Mouse (Mus musculus) erythroid progenitor cell, adult 5-6 weeks (primary cell): ENCODE measurements around the gene Klc1. TPM values are rescaled to one million over a fixed set of nuclear protein-coding genes. Genes with fewer than 3 reads are reported as not detected.

Experiments used
- ATAC-seq: replicated peaks from 2 replicates; pipeline ENCODE4 v1.8.0; 2016; ENCODE audit warnings: moderate number of reproducible peaks, mild to moderate bottlenecking, moderate TSS enrichment, inconsistent platforms; ENCODE audit not compliant: poor library complexity, low FRiP score, severe bottlenecking
- total RNA-seq, 2 experiments: library from RNA; stranded (forward) in 1 of 2; stranded (reverse) in 1 of 2; fragments of 150-400 nt in 1 of 2; fragments of 186-747, 209-891 nt in 1 of 2; gene quantifications; 2 replicates each; pipeline versions ENCODE4 v1.2.3 to v1.2.4; 2015 to 2017; ENCODE audit warnings: low replicate concordance in 2 of 2

Gene Klc1
- total RNA-seq, 2 experiments from 2014 or later, result 18.0 to 63.6 TPM

- ATAC-seq, result no peak
These were observed 84.8 kb downstream of the Klc1 start for GRCm38 (mm10) chr12:111843470-111843869.

DNA sequence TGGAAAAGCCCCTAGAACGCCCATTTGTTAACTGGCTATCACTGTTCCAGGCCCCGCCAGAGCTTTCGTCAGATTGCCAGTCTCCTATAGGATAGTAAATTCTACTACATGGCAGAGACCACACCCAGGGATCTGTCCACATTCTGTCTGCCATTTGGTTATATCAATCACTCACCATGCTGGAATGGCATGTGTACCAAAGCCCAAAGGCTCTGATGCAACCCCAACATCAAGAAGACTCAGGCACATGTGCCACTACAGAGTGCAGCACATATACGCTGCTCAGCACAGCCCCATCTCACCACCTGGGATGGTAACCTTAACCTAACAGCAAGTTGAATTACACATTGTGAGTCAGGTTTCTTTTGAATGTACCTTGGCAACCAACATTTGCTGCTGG, 87.3 kb downstream of the Klc1 start:
- ATAC-seq, result no peak

- no peak for ATAC-seq
These were observed 88.2 kb downstream of the Klc1 start for GRCm38 (mm10) chr12:111846815-111847214.

GRCm38 (mm10) chr12:111848300-111848798, 89.7 kb downstream of the Klc1 start:
- no peak for ATAC-seq

DNA sequence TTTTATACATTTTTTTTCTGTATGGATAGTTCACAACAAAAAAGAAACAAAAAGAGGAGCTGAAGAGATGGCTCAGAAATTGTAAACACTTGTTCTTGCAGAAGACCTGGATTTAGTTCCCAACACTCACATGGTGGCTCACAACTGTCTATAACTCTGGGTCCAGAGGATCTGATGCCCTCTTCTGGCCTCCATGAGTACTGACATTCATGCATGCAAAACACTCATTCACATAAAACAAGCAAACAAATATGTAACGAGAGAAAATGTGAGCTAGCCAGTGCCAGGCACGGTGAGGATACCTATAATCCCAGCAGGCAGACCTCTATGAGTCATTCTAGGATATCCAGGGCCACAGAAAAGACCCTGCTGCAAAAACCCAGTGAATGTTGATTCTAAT, 92.6 kb downstream of the Klc1 start:
- no peak for ATAC-seq

DNA sequence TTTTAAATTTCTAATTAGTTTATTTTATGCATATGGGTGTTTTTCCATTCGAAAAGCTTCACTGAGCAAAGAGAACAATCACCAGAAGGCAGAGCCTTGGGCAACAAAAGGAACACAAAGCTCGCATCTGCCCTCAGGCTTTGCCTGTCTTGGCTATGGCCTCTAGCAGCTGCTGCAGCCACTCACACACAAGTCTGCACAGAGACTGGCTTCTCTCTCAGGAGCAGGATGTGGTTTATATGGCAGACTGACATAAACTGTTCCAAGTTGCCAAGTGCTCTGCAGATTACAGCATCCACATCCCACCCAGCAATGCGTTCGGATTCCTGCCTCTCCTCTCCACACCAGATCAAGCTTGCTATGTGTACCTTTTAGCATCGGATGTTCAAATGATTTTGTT, 93.1 kb downstream of the Klc1 start:
- no peak for ATAC-seq

DNA sequence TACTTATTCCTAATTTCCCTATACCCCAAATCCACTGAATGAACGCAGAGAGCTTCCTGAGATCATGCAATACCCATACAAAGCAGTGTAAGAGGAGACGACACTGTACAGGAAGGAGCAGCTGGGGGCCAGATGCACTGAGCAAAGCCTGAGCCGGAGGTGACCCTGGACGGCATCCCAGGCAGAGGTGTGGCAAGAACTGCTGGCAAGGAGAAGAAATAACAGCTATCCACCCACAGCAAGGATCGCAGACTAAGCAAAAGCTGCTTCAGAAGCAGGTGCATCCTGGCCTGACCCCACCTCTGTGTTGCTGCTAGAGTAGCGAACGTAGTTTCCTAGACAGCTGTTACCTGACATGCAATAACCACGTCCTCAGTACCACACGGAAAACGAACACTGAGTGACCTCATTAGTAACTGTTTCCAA, 94.4 kb downstream of the Klc1 start:
- ATAC-seq, result no peak

GRCm38 (mm10) chr12:111853546-111853945, 94.9 kb downstream of the Klc1 start:
- ATAC-seq, result no peak

GRCm38 (mm10) chr12:111855448-111855847, 96.8 kb downstream of the Klc1 start:
- no peak for ATAC-seq

Other genes with a start within 250 kb of the Klc1 start
- gene Eif5, start 220.8 kb upstream of the Klc1 start, total RNA-seq (2015; ENCODE audit: low replicate concordance), result 265 and 296 TPM in 2 replicates
- gene Eif5, start 220.8 kb upstream of the Klc1 start, total RNA-seq (2017; ENCODE audit: low replicate concordance), result 240 and 253 TPM in 2 replicates
- gene Mark3, start 184.3 kb upstream of the Klc1 start, total RNA-seq (2015; ENCODE audit: low replicate concordance), result 200 and 221 TPM in 2 replicates
- gene Mark3, start 184.3 kb upstream of the Klc1 start, total RNA-seq (2017; ENCODE audit: low replicate concordance), result 177 and 202 TPM in 2 replicates
- 2.5 and 9.4 TPM in 2 replicates for gene Ckb, start 86.5 kb upstream of the Klc1 start, total RNA-seq (2015; ENCODE audit: low replicate concordance)
- gene Ckb, start 86.5 kb upstream of the Klc1 start, total RNA-seq (2017; ENCODE audit: low replicate concordance), result 5.2 and 10.0 TPM in 2 replicates
- 1.8 and 2.1 TPM in 2 replicates for gene Trmt61a, start 80.7 kb upstream of the Klc1 start, total RNA-seq (2015; ENCODE audit: low replicate concordance)
- gene Trmt61a, start 80.7 kb upstream of the Klc1 start, total RNA-seq (2017; ENCODE audit: low replicate concordance), result 0.39 and 2.3 TPM in 2 replicates
- gene Bag5, start 45.6 kb upstream of the Klc1 start, total RNA-seq (2015; ENCODE audit: low replicate concordance), result 5.4 and 6.3 TPM in 2 replicates
- 1.2 and 8.1 TPM in 2 replicates for gene Bag5, start 45.6 kb upstream of the Klc1 start, total RNA-seq (2017; ENCODE audit: low replicate concordance)
- gene Apopt1, start 45.6 kb upstream of the Klc1 start, total RNA-seq (2015; ENCODE audit: low replicate concordance), result 8.4 and 22.7 TPM in 2 replicates
- 4.8 and 11.3 TPM in 2 replicates for gene Apopt1, start 45.6 kb upstream of the Klc1 start, total RNA-seq (2017; ENCODE audit: low replicate concordance)
- 8.0 and 12.3 TPM in 2 replicates for gene Xrcc3, start 55.0 kb downstream of the Klc1 start, total RNA-seq (2015; ENCODE audit: low replicate concordance)
- 5.3 and 28.4 TPM in 2 replicates for gene Xrcc3, start 55.0 kb downstream of the Klc1 start, total RNA-seq (2017; ENCODE audit: low replicate concordance)
- gene Zfyve21, start 55.3 kb downstream of the Klc1 start, total RNA-seq (2015; ENCODE audit: low replicate concordance), result 4.2 and 9.4 TPM in 2 replicates
- gene Zfyve21, start 55.3 kb downstream of the Klc1 start, total RNA-seq (2017; ENCODE audit: low replicate concordance), result 5.6 and 8.4 TPM in 2 replicates
- 9.7 and 14.7 TPM in 2 replicates for gene Ppp1r13b, start 149.3 kb downstream of the Klc1 start, total RNA-seq (2015; ENCODE audit: low replicate concordance)
- gene Ppp1r13b, start 149.3 kb downstream of the Klc1 start, total RNA-seq (2017; ENCODE audit: low replicate concordance), result 6.7 and 12.2 TPM in 2 replicates
- 132 and 273 TPM in 2 replicates for gene Atp5mpl, start 208.1 kb downstream of the Klc1 start, total RNA-seq (2015; ENCODE audit: low replicate concordance)
- gene Atp5mpl, start 208.1 kb downstream of the Klc1 start, total RNA-seq (2017; ENCODE audit: low replicate concordance), result 69.3 and 71.9 TPM in 2 replicates
- not detected in 2 replicates for gene Tdrd9, start 212.7 kb downstream of the Klc1 start, total RNA-seq (2015; ENCODE audit: low replicate concordance)
- not detected in 2 replicates for gene Tdrd9, start 212.7 kb downstream of the Klc1 start, total RNA-seq (2017; ENCODE audit: low replicate concordance)
- not detected in 2 replicates for gene Rd3l, start 222.5 kb downstream of the Klc1 start, total RNA-seq (2015; ENCODE audit: low replicate concordance)
- not detected in 2 replicates for gene Rd3l, start 222.5 kb downstream of the Klc1 start, total RNA-seq (2017; ENCODE audit: low replicate concordance)